Mouse (Mus musculus) midbrain, embryonic 11.5 days (tissue): ENCODE measurements around the gene Ivns1abp. TPM values are rescaled to one million over a fixed set of nuclear protein-coding genes. Genes with fewer than 3 reads are reported as not detected.
"Not testable (repeated sequence)": the region's sequence is repeated elsewhere in the genome, so short reads cannot be mapped to it uniquely, and the experiment has no call there.

Source experiments
- ATAC-seq: fragments of 200-750 bp; cut with Nextera tagmentation; 2 replicates; pipeline ENCODE4 v1.8.0; 2017; ENCODE audit warnings: moderate TSS enrichment, moderate library complexity; ENCODE audit not compliant: low FRiP score
- DNase-seq: peaks from one replicate; pipeline ENCODE4 v3.0.0; 2015; ENCODE audit warnings: low spot score; ENCODE audit errors: missing footprints
- H3K27ac ChIP-seq: fragments of 300-500 bp; sonication (generic); 2 replicates; pipeline ENCODE4 v1.5.1; 2014; ENCODE audit warnings: low read depth, low read length
- H3K27me3 ChIP-seq: fragments of 300-500 bp; sonication (generic); 2 replicates; pipeline ENCODE4 v1.6.1; 2014; ENCODE audit warnings: mild to moderate bottlenecking, low read length, moderate library complexity, mixed read lengths; ENCODE audit not compliant: control insufficient read depth, insufficient read depth
- H3K36me3 ChIP-seq: fragments of 300-500 bp; sonication (generic); 2 replicates; pipeline ENCODE4 v1.6.1; 2014; ENCODE audit warnings: mild to moderate bottlenecking, low read length, moderate library complexity, mixed read lengths; ENCODE audit not compliant: control insufficient read depth, insufficient read depth
- H3K4me1 ChIP-seq: fragments of 300-500 bp; sonication (generic); 2 replicates; pipeline ENCODE4 v1.6.1; 2014; ENCODE audit warnings: low read length; ENCODE audit not compliant: control insufficient read depth, insufficient read depth
- H3K4me2 ChIP-seq: fragments of 300-500 bp; sonication (generic); 2 replicates; pipeline ENCODE4 v1.6.1; 2014; ENCODE audit warnings: mild to moderate bottlenecking, moderate library complexity
- H3K4me3 ChIP-seq: fragments of 300-500 bp; sonication (generic); 2 replicates; pipeline ENCODE4 v1.5.1; 2014; ENCODE audit warnings: low read depth, low read length
- H3K9ac ChIP-seq: fragments of 300-500 bp; sonication (generic); 2 replicates; pipeline ENCODE4 v1.6.1; 2014; ENCODE audit warnings: low read length
- H3K9me3 ChIP-seq: fragments of 300-500 bp; sonication (generic); 2 replicates; pipeline ENCODE4 v1.6.1; 2016; ENCODE audit warnings: low read length; ENCODE audit not compliant: control insufficient read depth
- WGBS: fragments of 180-500 bp; shearing (Covaris S2); extraction: QIAGEN DNeasy Blood & Tissue Kit; methylation state at CpG from one replicate; pipeline ENCODE4 v1.1.7; 2014; 5-methylcytosine and 5-hydroxymethylcytosine counted together
- polyA plus RNA-seq: library from polyadenylated mRNA; unstranded; fragments of >200 nt; fragmentation: Nextera tagmentation; extraction: Ambion mirVana; gene quantifications from 2 replicates; pipeline ENCODE4 v1.2.1, GENCODE M21; 2014

Ivns1abp gene
- 434 and 473 TPM in 2 replicates for polyA plus RNA-seq

DNA sequence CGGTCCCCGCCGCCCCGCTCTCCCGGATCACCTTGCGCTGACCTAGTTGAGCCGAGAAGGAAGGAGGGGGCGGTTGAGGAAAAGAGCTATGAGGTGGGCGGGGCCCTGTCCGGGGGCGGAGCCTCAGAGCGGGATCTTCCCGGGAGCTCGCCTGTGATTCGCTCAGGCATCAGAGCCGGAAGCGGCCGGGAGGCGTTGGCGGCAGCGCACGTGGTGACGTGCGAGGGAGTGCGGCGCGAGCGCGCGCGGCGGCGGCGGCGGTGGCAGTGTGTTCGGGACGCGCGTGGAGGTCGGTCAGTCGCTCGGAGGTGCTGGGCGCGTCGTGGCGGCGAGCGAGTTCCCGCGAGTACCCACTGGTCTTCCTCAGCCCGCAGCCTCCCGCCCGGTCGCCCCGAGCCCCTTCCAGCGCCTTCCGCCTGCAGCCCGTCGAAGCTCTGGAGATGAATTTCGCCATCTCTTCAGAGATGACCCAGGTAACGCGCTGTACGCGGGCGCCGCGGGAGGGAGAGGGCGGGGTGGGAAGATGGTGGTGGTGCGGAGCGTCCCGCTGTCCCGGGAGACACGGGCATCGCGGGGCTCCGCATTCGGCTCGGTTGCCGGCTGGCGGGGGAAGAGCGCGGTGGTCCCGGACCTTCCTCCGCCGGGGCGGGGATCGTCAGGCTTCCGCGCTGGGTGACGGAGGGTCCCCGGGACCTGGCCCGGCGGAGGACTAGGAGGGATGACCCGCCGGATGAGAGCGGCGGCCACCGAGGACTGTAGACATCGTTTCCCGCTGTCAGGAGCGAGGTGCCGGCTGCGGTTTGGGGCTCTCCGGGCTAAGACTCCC lies at the start of gene Ivns1abp:
Ivns1abp (plus strand) TSS at position 195 of the 826 bp plus-strand sequence.
- Histone ChIP-seq H3K36me3 (no peaks in the 10 kb centered on the region), H3K4me2 (peak within 1 kb of the TSS; percentile 62), H3K27ac (peak within 1 kb of the TSS; percentile 85), H3K9ac (peak within 1 kb of the TSS; percentile 97), H3K4me3 (peak within 1 kb of the TSS; percentile 90), H3K9me3 (no peaks in the 10 kb centered on the region), H3K27me3 (no peaks in the 10 kb centered on the region), H3K4me1 (peaks cover 16% of the 10 kb centered on the region)
- ATAC-seq = peak; percentile 94
- under 1% methylated on average over 91 of the region's 104 CpGs for WGBS
- DNase-seq = peak; percentile 99

DNA sequence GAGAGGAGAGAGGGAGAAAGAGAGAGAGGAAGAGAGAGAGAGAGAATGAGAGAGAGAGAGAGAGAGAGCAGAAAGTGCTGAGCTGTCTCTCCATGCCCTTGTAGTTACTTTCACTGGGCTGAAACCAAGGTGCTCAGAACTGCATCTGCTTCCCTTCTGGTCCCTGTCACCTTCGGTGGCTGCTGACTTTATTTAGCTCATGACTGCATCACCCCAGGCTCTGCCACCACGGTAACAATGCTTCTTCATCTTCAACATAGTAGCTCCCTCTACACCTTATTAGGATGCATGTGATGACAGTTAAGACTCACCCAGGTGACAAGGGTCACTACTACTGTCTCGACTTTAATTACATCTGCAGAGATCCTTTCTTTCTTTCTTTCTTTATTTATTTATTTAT lies 48.8 kb upstream of the Ivns1abp start:
- WGBS = 77% methylated on average over 3 of the region's 3 CpGs
- H3K27ac ChIP-seq = no peak overlapping the region
- DNase-seq = no peak
- no peak overlapping the region for H3K9ac ChIP-seq
- H3K4me3 ChIP-seq = no peak overlapping the region
- H3K36me3 ChIP-seq = no peaks in the 10 kb centered on the region
- ATAC-seq = no peak
- no peaks in the 10 kb centered on the region for H3K27me3 ChIP-seq
- H3K4me1 ChIP-seq = no peaks in the 10 kb centered on the region
- H3K9me3 ChIP-seq = no peaks in the 10 kb centered on the region
- H3K4me2 ChIP-seq = no peak overlapping the region

DNA sequence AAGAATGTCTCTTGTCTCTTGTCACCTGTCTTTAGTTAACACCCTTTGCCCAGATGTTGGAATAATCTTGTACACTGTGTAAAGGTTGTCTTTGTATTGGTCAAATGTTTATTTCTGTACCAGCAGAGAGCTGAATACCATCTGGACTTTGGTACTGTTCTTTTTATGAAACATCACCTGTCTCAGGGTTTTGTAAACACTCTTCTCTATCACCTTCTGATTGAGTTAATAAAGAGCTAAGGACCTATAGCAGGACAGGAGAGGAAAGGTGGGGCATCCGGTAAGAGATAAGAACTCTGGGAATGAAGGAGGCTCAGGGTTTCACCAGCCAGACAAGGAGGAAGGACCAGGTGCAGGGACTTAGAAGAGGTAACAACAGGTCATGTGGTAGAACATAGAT lies 47.7 kb upstream of the Ivns1abp start:
- Histone ChIP-seq H3K4me1 (no peaks in the 10 kb centered on the region), H3K9ac (no peak overlapping the region), H3K4me2 (no peak overlapping the region), H3K36me3 (no peaks in the 10 kb centered on the region), H3K27me3 (no peaks in the 10 kb centered on the region), H3K9me3 (no peaks in the 10 kb centered on the region), H3K27ac (no peak overlapping the region), H3K4me3 (no peak overlapping the region)
- WGBS = 92% methylated on average over 1 of the region's 1 CpGs
- DNase-seq (no peak), ATAC-seq (no peak)

DNA sequence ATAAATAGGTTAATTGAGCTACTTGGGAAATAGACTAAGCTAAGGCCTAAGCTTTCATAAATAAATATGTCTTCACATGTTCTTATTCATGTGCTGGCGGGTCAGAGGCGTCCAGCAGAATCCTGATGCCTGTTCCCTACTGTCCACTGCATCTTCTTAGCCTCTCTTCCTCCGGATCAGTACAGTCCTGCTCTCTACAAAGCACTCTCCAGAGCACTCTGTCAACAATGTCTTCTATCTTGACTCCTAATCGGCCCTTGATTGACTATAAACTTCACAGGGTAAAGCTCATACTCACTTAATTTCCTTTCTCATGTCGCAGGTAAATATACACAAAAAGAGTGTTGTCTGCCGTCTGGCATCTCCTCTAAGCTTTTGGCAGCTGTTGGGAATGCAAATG lies 47.3 kb upstream of the Ivns1abp start:
- Histone ChIP-seq H3K9ac (no peak overlapping the region), H3K4me1 (no peaks in the 10 kb centered on the region), H3K36me3 (no peaks in the 10 kb centered on the region), H3K4me2 (no peak overlapping the region), H3K4me3 (no peak overlapping the region), H3K9me3 (no peaks in the 10 kb centered on the region), H3K27ac (no peak overlapping the region), H3K27me3 (no peaks in the 10 kb centered on the region)
- ATAC-seq (no peak), DNase-seq (no peak)
- 84% methylated on average over 6 of the region's 6 CpGs for WGBS

DNA sequence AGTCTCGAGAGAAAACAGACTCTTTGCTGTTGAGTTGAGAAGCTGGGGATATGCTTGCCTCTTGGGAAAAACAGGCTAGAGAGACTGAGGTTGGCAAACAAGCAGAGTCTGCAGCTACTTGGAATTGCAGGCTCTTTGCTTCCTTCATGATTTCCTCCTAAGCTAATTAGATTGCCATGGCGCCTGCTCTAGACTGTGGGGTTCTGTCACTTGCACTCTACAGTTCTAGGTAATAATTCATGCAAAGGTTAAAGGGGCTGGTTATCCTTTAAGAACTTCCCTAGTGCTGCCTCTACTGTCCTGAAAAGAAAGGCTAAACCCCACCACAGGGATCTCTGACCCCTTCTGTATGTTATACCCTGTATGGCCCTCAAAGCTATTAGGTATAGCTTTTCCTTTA lies 46.7 kb upstream of the Ivns1abp start:
- Histone ChIP-seq H3K9ac (no peak overlapping the region), H3K27me3 (no peaks in the 10 kb centered on the region), H3K4me2 (no peak overlapping the region), H3K4me3 (no peak overlapping the region), H3K4me1 (no peaks in the 10 kb centered on the region), H3K27ac (no peak overlapping the region), H3K36me3 (no peaks in the 10 kb centered on the region), H3K9me3 (no peaks in the 10 kb centered on the region)
- 94% methylated on average over 2 of the region's 2 CpGs for WGBS
- ATAC-seq = no peak
- no peak for DNase-seq

DNA sequence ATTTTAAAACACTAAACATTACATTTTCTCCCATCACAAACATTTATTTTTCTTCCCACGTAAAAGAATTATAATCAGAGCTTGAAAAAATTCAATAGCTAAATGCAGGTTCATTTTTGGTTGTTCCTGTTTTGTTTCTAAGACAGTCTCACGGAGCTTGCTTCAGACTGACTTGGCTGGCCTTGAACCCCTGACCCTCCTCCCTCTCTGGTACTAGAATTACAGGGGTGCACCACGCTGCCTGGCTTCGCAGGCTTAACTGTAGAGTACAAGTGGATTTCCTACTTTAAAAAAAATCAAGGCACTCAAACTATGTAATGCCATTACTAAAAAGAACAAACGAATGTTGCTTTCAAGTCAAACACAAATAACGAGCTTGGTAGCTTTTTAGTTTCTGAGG lies 42.8 kb upstream of the Ivns1abp start:
- Histone ChIP-seq H3K4me1 (no peaks in the 10 kb centered on the region), H3K36me3 (no peaks in the 10 kb centered on the region), H3K27ac (no peak overlapping the region), H3K27me3 (no peaks in the 10 kb centered on the region), H3K4me2 (no peak overlapping the region), H3K9me3 (no peaks in the 10 kb centered on the region), H3K9ac (no peak overlapping the region), H3K4me3 (no peak overlapping the region)
- DNase-seq (no peak), ATAC-seq (no peak)
- 75% methylated on average over 6 of the region's 6 CpGs for WGBS

DNA sequence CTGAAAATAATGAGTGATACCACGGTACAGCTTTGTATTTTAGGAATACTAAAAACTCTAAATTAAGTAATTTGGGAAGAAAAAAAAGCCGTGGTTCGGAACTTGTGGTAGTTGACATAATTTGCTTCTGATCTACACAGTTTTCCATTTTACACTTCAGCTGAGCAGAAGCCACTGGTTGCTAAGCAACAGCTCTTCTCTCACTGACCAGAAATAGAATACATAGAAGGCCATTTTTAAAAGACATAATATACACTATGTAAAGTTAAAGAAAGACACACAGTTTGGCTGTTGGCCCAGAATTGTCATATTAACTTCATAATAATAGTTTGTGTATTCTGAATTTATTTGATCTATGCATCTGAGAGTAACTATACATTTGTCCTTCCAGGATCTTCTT lies 42.4 kb upstream of the Ivns1abp start:
- H3K36me3 ChIP-seq = no peaks in the 10 kb centered on the region
- H3K9me3 ChIP-seq = no peaks in the 10 kb centered on the region
- no peak for DNase-seq
- H3K9ac ChIP-seq = no peak overlapping the region
- ATAC-seq = no peak
- no peak overlapping the region for H3K4me2 ChIP-seq
- WGBS = 85% methylated on average over 3 of the region's 3 CpGs
- H3K4me1 ChIP-seq = no peaks in the 10 kb centered on the region
- no peaks in the 10 kb centered on the region for H3K27me3 ChIP-seq
- no peak overlapping the region for H3K27ac ChIP-seq
- no peak overlapping the region for H3K4me3 ChIP-seq

DNA sequence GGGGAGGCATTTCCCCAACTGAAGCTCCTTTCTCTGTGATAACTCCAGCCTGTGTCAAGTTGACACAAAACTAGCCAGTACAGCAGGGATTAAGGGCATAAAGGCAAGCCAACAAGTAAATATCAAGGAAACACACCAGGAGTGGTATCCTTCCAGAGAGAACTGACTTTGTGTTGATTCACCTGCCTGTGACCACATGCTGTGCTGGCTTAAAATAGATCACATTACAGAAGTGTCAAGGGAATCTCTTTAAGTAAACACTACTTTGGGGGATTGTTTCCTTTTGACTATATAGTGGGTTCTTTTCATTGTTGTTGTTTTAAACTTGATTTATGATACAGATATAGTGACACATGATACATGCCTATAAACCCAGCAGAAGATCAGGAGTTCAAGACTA lies 41.0 kb upstream of the Ivns1abp start:
- Histone ChIP-seq H3K9ac (no peak overlapping the region), H3K4me2 (no peak overlapping the region), H3K27me3 (no peaks in the 10 kb centered on the region), H3K4me1 (no peaks in the 10 kb centered on the region), H3K4me3 (no peak overlapping the region), H3K27ac (no peak overlapping the region), H3K36me3 (no peaks in the 10 kb centered on the region), H3K9me3 (no peaks in the 10 kb centered on the region)
- no peak for ATAC-seq
- no peak for DNase-seq

DNA sequence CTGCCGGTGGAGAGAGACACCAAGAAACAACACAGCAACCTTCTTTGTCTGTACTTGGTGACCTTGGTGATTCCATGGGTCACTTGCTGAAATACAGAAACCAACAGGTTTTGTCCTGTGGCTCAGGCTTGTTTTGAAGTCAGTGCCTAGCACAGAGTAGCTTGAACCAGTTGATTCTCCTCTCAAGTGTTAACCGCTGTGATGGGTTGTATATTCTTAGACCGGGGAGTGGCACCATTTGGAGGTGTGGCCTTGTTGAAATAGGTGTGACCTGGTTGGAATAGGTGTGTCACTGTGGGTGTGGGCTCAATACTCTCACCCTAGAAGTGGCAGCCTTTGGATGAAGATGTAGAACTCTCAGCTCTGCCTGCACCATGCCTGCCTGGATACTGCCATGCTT lies 39.3 kb upstream of the Ivns1abp start:
- not testable (repeated sequence) for H3K36me3 ChIP-seq, H3K27me3 ChIP-seq, H3K4me2 ChIP-seq, DNase-seq, H3K27ac ChIP-seq, H3K9me3 ChIP-seq, H3K4me3 ChIP-seq, H3K4me1 ChIP-seq, H3K9ac ChIP-seq, ATAC-seq
- 84% methylated on average over 3 of the region's 3 CpGs for WGBS
